Mouse (Mus musculus) liver, adult 2 months (tissue): ENCODE measurements around the gene Prpf8.

ENCODE experiments used
- CTCF ChIP-seq: fragments of 200-500 bp; IDR thresholded peaks from 2 replicates; pipeline ENCODE4 v1.5.1; 2011; ENCODE audit warnings: low read depth, low read length, control low read depth
- POLR2A ChIP-seq: fragments of 200-500 bp; IDR thresholded peaks from 2 replicates; pipeline ENCODE4 v1.6.1; 2011; ENCODE audit warnings: low read length, control low read depth; ENCODE audit not compliant: insufficient read depth; ENCODE audit errors: extremely low read depth

GRCm38 (mm10) chr11:75551321-75551720, 64.7 kb downstream of the Prpf8 start:
- TF ChIP-seq POLR2A = no peak
- no peak for TF ChIP-seq CTCF
